Mouse (Mus musculus): Measurements from ENCODE around the gene Pip4k2b.
A peak's percentile ranks its signal among the peaks of the same experiment; 100 is the strongest.
"Not testable (repeated sequence)": the region's sequence is repeated elsewhere in the genome, so short reads cannot be mapped to it uniquely, and the experiment has no call there.

The Pip4k2b gene

DNA sequence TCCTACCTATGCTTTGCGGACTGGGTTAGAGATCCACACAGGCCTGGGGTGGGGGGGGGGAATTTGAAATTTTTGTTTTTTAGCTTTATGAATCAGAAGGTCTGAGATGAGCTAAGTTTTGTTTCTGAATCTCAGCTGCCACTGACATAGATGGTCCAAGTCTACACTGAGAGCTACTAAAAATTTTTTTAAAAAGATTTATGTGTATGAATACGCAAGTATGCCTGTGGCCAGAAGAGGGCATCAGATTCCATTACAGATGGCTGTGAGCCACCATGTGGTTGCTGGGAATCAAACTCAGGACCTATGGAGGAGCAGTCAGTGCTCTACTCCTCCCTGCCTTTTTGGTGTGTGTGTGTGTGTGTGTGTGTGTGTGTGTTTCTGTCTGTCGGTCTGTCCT lies 30.1 kb downstream of the Pip4k2b start:
- DNase-seq: no peak

DNA sequence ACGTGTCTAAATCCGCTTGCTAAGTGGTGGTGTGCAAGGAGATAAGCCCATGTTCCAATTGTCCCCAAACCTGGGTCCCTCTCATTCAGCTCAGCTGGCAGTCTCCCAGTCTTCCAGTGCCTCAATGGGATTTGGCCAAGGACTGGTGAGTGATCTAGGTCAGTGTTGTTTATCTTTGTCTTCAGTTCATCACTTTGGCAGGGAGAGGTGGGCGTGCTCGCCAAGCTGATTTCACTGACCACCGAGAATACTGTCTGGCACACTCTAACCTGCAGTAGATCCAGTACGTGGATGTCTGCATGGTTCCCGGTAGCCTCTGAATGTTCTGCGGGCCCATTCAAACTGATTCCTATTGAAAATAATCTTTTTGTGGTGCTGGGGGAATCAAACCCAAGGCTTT lies 30.6 kb downstream of the Pip4k2b start:
- no peak for DNase-seq

DNA sequence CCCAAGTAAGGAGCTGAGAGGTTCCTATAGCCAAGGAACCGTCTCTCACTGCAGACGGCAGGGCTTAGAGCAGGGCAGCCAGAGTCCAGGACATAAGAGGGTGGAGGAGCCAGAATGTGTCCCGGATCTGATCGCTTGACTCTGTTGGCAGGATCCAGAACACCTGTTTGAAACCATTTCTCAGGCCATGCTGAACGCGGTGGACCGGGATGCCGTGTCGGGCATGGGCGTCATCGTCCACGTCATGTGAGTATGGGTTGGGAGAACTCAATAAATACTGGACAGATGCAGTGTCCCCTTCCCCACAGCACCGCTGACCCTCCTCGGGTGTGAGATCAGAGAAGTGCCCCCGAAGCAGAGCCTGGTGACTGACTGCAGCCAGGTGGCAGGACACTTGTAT lies 32.2 kb downstream of the Pip4k2b start:
- no peak for DNase-seq

DNA sequence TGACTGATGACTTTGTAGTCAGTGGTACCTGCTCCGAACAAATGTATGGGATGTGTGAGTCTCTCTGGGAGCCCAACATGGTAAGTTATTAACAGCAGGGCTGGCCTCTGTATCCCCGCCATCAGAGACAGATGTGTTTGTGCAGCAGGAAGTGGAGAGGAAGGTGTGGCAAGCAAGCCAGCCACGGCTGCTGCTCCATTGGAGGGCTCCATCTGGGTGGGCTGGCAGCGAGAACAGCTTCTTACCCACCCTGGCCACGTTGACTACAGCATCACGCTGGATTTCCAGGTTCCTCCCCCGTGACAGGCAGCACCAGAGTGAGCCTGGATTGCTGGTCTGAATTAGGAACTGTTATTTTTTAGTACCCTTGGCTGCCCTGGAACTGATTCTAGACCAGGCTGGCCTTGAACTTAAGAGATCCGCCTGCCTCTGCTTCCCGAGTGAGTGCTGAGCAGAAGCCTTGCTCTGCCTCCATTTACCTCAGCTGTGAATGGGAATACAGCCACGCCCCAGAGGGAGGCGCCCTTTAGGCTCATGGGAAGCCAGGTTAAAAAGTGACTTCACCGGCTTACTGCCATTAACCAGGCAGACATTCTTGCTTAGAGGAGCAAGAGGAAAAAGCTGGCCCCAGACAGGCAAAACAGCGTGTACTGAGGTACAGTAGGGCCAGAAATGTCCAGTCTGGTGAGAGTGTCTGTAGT lies 33.2 kb downstream of the Pip4k2b start:
- no peak for DNase-seq

DNA sequence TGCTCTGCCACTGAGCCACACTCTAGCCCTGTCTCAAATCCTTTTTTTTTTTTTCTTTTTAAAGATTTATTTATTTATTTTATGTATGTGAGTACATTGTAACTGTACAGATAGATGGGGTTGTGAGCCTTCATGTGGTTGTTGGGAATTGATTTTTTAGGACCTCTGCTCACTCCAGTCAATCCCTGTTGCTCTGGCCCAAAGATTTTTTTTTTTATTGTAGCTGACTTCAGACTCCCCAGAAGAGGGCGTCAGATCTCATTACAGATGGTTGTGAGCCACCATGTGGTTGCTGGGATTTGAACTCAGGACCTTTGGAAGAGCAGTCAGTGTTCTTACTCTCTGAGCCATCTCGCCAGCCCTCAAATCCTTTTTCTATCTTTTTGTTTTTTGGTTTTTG lies 34.4 kb downstream of the Pip4k2b start:
- DNase-seq: not testable (repeated sequence)

DNA sequence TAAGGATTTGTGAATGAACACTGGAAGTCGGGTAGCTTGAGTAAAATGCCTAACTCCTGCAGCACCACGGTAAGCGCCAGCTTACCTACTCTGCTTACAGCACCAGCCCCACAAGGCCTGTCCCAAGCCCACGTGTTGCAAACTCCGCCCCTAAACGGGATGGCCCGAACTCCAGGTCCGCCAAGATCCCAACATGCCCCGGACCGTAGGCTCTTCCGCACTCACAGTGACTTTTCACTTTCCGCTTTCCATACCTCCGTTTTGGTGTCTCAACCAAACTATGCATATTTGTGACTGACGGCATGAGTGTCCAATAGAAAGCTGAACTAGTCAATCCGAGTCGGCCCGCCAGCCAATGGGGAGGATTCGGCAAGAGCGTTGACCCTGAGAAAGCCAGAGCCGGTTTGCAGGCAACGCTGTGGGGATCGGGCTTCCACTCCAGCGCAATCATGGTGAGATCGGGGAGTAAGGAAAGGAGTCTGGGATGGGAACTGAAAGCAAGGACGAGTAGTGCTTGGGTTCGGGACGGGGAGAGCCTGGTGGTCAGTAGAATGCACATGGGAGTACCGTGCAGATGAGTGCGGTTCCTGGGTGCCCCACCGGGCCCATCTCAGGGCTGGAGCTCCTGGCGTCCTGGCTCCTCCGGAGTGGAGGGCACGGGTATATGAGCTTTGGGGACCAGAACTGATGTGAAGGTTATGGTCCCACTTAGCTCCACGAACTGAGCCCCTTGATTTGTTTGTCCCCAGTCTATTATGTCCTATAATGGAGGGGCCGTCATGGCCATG lies 41.3 kb downstream of the Pip4k2b start, which contains the start of gene Psmb3:
TSS of gene Psmb3 (plus strand) at position 361 of the 788 bp plus-strand sequence.
- DNase-seq: peak; percentile 98

DNA sequence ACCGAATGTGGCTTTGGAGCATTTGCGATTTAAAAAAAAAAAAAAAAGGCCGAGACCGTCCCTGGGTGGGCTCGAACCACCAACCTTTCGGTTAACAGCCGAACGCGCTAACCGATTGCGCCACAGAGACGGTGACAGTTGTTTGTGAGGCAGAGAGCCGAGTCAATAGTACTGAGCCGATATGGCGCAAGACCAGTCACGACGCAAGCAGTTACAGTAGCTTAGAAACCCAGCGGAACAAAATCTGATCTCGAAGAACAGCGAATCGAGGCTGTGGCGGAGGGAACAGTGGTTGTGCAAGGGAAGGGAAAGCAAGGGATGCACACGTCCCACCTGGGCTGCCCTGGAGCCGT lies 42.1 kb downstream of the Pip4k2b start:
- peak; percentile 87 for DNase-seq

DNA sequence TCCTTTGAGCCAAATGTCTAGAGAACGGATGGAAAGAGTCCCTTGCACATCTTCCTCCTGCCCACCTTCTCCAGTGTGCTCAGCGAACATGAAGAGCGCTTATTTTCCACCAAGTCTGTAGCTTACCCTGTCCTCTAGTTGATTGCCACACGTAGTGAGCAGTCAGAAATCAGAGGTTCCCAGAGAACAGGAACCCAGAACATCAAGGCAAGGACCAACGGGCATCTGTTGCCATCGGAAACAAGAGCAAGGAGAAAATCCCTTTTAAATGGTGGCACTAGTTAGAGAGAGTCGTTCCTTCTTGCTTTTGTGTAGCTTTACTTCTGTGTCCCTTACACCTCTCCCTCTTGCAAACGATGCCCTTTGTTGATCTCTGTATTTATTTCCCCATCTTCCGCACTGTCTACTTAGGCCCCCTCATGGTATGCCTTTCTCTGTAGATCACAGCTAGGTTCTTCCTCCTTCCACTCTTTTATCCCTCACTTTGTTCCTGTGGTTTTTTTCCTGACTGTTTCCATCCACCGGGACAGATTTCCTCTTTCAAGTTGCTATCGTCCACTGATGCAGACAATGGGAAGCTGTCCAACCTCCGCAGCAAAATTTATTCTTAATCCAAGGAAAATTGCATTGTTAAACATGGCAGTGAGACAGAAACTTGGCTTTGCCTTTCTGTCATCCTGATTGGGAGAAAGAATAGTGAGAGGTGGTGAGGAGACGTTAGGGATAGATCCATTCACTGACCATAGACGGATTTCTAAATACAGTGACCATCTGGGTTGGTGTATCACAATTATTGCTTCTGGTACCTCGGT lies 42.7 kb downstream of the Pip4k2b start:
- DNase-seq: no peak

DNA sequence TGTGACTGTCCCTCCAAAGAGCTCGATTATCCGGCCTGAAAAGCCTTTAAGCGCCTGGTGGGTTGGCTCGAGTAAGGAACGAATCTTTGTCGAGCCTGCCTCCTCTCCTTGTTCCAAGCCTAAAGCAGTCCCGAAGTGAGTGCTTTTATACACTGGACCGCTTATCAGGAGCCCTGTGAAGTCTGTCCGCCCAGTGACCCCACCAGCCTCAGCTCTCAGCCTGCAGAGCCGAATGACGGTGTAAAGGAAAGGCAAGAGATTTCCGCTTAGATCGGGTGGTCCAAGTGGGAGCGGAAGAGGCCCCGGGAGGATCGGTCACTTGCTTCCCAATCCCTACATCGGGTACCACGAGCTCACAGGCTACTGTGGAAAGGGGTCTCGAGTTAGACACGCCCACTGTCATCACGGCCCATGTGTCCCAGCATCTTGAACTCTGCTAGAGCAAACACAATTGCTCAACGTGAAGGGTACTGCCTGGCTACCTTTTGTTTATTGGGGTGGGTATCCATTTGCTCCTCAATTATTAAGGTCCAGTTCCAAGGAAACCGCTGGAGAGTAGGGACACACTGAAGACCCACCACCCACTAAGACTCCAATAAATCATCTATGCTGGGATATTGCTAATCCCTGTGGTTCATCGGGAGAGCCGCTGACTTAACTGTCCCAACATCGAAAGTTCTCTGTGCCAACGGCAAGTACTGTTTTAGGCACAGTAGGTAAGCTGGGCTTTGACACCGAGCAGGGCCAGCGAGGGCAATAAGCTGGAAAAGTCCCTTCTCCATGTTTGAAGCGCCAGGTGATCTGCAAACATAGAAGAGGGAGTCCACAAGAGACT lies 43.5 kb downstream of the Pip4k2b start:
- DNase-seq: peak; percentile 18

DNA sequence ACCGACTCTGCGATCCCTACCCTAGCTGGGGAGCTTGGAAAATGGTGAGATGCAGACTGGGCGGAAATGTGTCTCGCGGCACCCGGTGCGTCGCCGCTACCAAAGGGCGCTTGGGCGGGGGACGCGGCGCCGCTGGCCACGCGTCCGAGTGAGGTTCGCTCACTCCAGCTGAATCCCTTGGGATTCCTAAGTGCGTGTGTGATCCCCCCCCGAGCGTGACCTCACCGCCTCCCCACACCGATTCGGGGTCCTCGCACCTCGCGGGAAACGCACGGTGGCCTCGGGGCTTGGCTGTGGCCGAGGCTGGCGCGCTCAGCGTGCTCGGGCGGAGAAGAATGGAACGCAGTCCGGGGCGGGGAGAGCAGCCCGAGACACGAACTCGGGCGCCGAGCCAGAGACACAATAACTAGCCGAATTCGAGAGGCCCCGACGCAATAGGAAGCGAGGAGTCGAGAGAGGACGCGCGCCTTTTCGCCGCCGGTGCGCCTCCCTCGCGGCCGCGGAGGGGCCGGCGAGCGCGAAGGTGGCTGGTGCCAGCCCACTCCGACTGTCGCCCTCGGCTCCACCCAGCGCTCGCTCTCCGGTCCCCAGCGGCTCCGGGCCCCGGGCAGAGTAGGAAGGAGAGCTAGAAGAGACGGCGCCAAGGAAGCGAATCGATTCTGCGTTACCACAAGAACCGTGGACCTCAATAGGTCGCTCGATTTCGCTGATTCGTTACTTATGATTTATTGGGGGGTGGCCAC lies 44.3 kb downstream of the Pip4k2b start, which contains the start of gene Pcgf2:
TSS of gene Pcgf2 (minus strand) at position 495 of the 743 bp plus-strand sequence.
- DNase-seq: peak; percentile 47

DNA sequence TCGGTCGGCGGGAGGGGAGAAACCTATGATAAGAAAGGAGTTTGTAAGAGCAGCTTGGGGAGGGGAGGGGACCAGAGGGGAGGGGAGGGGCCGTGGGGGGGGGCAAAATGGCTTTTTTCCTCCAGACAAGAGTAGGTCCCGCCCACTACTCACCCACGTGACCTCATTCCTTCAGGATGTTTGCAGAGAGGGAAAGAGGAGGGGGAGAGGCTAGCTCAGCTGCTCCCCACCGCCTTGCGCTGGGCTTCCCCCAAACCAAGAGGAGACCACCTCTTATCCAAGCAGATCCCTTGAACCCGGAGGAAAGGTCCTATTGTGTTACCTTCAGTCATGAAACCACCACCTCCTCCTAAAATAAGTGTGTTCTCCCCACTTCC lies 44.9 kb downstream of the Pip4k2b start:
- DNase-seq: peak; percentile 41

DNA sequence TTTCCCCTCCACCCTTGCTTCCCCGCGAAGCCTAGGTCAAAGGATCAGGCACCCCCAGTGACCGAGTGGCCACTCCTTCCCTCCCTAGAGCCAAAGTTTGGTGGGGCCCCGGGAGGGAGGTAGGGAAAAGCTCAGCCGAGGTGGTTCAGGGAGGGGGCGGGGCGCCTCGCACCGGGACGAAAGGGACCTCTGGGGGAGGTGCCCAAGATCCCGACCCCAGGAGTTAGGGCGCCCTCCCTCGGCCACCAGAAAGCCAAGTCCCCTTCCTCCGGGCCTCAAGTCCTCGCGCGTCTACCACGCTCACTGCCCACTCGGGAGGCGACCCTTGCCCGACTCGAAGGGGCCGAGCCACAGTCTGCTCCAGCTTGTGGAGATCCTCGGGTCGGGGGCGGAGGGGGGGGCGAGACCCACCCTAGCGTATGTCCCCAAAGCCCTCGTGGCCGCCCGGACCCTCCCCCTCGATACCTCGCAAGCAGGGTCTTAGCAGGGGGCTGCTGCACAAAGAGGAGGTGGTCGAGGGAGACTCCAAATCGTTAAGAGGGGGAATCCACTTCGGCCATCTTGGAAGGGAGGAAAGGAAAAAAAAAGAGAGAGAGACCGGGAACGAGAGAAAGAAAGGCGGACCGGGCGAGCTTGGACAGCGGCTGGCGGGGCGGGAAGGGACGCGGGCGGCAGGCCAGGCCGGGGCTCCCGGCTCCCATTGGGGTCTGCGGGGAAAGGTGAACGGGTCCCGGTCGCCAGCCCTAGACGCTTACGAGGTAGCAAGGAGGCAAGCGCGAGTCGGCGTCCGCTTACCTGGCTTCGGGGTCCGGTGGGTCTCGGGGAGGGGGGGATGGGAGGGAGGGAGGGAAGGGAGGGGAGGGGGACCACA lies 45.5 kb downstream of the Pip4k2b start:
- peak; percentile 40 for DNase-seq

DNA sequence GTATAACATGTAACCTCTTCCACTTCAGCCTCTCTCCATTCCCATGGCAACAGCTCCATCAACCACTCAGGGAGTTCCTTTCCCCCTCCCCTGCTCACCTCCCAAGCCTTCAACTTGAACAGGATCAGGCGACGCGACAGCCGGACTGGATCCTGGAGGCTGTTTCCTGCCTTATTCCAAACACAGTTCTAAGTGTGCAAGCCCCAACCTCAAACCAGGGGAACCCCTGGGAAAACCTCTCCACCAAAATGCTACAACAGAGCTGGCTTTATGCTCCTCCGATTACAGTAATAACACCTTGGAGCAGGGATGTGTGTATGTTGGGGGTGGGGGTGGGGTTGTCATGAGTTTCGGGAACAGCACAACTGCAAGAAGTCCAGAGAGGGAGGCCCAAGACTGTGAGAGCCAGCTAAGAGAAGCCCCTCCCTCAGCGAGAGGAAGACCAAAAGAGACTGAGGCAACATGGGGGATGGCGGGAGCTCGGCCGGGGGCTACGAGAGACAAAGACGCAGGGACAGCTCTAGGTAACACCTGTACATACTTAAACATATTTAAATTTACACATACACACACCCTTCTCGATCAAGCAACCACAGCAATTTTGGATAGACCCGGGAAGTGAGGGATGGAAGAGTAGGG lies 46.5 kb downstream of the Pip4k2b start:
- no peak for DNase-seq

DNA sequence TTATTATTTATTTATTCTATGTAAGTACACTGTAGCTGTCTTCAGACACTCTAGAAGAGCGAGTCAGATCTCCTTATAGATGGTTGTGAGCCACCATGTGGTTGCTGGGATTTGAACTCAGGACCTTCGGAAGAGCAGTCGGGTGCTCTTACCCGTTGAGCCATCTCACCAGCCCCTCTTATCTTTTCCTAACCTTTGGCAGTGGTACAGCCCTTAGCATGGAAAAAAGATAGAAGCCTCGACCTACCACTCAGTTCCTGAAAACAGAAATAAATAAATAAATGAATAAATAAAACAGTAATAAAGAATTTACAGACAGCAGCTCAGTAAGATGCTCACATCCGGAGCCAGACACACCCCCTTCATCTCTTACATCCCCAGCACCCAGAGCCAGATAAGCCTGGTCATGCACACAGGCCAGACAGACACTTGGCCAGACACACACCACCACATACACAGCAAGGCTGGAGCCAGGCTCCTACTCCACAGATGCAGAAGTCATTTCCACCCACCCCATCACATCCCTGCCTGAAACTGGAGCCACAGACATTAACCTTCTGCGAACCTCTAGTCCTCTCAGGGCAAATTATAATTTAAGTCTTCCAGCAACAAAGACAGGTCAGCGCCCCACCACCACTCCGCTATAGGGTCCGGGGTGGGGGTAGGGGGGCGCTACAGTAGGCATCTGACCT lies 47.2 kb downstream of the Pip4k2b start:
- no peak for DNase-seq

DNA sequence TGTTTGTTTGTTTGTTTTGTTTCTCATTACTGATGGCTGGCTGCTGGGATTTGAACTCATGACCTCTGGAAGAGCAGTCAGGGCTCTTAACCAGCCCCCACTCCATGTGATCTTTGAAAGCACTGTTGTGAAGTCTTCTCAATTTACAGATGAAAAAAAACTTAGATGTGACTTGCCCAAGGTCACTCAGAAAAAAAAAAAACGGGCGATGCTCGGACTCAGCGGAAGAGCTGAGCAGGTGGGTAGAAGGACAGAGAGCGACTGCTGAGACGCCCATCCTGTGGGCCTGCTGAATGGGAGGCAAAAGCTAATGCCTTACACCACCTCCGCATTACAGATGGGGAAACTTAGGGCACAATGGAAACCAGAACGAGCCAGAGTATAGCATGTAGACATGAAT lies 47.8 kb downstream of the Pip4k2b start:
- DNase-seq: no peak

DNA sequence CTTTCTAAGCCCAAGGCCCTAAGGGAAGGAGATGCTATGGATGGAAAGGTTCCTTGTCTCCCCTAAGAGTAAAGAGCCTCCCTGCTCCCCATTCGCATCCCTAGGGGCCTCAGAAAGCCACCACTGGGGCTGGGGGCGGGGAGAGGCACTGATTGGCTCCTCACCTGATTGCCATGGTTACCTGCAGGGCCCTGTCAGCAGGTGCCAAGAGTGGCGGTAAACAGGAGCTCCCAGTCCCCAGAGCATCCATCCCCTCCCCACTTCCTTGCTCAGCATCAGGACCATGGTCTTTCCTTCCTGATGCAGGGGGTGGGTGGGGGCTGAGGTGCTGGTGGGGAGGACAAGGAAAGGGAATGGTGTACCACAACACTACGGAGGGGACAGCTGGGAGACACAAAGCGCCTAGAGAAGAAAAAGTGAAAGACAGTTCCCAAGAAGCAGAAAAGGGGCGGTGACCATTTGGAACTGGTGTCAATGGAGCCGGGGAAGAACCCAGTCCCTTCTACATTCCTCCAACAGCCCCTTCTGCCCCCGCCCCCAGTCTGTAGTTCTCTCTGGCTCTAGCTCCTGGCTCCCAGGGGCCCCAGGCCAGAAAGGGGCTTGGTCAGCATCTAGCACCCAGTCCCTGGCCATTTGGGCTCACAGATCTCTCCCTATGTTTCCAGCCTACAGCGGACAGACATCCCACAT lies 48.6 kb downstream of the Pip4k2b start:
- no peak for DNase-seq

DNA sequence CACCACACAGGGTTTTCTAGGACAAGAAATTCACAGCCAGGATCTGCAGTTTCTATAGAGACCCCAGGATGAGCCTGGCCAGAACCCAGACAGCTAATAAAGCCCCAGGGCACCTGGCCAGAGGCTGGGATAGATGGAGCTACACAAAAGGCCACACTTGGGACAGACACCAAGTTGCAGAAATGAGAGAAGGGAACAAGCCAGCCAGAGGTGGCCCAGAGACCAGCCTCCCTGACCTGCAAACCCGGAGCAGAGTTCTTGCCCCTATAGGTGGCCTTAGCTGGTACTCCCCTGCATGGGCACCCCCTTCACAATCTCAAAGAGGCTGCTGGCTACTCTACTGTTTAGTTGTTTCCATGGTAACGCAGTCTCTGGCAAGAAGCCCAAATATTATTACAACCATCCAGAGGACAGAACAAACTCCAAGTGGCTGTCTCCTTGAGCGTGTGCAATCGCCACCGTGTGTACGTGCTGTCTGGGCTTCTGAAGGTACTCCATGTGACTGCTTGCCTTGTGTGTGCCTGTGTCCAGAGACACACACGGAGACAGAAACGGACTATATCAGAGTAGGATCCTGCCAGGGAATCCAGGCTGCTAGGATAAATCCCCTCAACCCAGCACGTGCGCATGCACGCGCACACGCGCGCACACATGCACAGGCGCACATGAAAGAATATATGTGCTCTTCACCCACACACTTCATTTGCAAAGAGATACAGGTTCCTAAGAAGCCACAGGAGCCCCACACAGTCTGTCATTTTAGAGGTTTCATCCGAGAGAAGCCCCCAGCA lies 49.4 kb downstream of the Pip4k2b start:
- DNase-seq: no peak

DNA sequence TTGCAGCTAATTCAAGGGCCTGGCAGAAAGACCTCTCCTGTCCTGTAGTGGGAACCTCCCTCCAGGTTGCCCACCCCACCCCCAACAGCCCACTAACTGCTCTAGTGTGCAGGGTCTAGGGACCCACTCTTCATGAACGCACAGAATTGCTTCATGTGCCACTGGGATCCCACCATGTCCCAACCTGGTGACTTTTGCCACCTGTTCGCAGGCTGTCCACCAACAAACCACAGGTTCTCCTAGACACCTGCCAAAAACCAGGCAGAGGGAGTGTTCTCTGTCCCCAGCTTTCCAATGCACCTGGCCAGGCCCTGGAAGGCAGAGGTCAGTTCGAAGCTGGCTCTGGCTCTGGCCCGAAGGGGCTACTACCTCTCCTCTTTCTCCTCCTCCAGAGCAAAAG lies 50.1 kb downstream of the Pip4k2b start:
- no peak for DNase-seq
